Mouse (Mus musculus) megakaryocyte, embryonic 14.5 days (primary cell): Measurements from ENCODE around the gene As3mt. TPM values are rescaled to one million over a fixed set of nuclear protein-coding genes. Genes with fewer than 3 reads are reported as not detected.

Experiments
- H3K27me3 ChIP-seq: replicated peaks from 2 replicates; pipeline ENCODE3; 2012; ENCODE audit warnings: inconsistent platforms
- H3K36me3 ChIP-seq: replicated peaks from 2 replicates; pipeline ENCODE3; 2012; ENCODE audit warnings: low read length, inconsistent platforms, mixed read lengths
- H3K4me1 ChIP-seq: 2 replicates; pipeline ENCODE4 v1.6.1; 2012; ENCODE audit warnings: inconsistent platforms
- H3K4me3 ChIP-seq: replicated peaks from 2 replicates; pipeline ENCODE3; 2012; ENCODE audit warnings: moderate library complexity, mild to moderate bottlenecking, inconsistent platforms
- H3K9me3 ChIP-seq: 2 replicates; pipeline ENCODE4 v1.6.1; 2012; ENCODE audit warnings: inconsistent platforms
- FLI1 ChIP-seq: IDR thresholded peaks from 2 replicates; pipeline ENCODE4 v1.6.1; 2012; ENCODE audit warnings: low read length, inconsistent platforms, mixed read lengths
- GATA1 ChIP-seq: IDR thresholded peaks from 3 replicates; pipeline ENCODE4 v1.6.1; 2012; ENCODE audit warnings: mixed read lengths, low read length, inconsistent platforms, borderline replicate concordance
- polyA plus RNA-seq: library from polyadenylated mRNA; stranded (reverse); fragments of >175 nt; gene quantifications from 2 replicates; pipeline ENCODE4 v1.2.3, GENCODE M21; 2012; ENCODE audit warnings: low replicate concordance; ENCODE audit not compliant: insufficient read depth

As3mt gene
- polyA plus RNA-seq, 1 experiment: not detected

- Histone ChIP-seq H3K9me3 (no peaks in the 10 kb centered on the region), H3K4me1 (peaks cover 22% of the 10 kb centered on the region), H3K27me3 (peaks cover 64% of the 10 kb centered on the region), H3K36me3 (no peaks in the 10 kb centered on the region), H3K4me3 (peak overlapping the region; percentile 73)
- TF ChIP-seq FLI1: no peak
- no peak for TF ChIP-seq GATA1
Observed at GRCm38 (mm10) chr19:46670691-46671090, 36.6 kb upstream of the As3mt start.

DNA sequence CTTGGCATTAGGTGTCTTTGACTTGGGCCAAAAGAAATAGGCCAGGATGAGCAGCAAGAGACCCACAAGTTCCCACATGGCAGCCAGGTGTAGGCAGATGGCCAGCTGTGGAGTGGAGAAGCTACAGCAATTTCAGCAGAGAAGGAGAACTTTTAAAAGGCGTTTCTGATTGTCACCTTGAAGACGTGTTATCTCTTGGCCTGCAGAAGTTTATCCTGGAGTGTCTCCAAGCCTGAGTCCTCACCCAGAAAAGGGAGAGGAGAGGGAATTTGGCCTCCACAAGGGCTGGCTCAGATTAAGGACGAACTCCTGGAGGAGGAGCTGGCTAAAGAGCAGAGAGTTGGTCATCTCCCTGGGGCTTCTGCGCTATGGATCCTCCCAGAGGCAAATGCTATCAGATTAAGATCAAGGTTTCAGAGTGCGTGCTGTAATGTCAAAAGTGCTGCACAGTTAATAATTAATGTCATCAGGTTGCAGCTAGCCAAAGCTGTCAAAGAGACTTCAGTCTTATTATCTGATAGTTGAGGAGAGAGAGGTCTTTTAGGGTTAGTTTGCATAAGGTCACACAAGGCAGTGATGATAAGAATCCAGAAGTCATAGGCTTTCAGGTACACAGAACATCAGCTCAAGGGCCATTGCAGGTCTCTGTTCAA lies 34.4 kb upstream of the As3mt start, which contains the start of gene Cyp17a1:
Cyp17a1 (minus strand) TSS at position 407 of the 653 bp plus-strand sequence.
- no peaks in the 10 kb centered on the region for H3K9me3 ChIP-seq
- H3K36me3 ChIP-seq: no peaks in the 10 kb centered on the region
- H3K27me3 ChIP-seq: peaks cover 56% of the 10 kb centered on the region
- H3K4me1 ChIP-seq: peaks cover 26% of the 10 kb centered on the region
- H3K4me3 ChIP-seq: no peak within 1 kb of the TSS
- TF ChIP-seq GATA1 (no peak), FLI1 (no peak)

DNA sequence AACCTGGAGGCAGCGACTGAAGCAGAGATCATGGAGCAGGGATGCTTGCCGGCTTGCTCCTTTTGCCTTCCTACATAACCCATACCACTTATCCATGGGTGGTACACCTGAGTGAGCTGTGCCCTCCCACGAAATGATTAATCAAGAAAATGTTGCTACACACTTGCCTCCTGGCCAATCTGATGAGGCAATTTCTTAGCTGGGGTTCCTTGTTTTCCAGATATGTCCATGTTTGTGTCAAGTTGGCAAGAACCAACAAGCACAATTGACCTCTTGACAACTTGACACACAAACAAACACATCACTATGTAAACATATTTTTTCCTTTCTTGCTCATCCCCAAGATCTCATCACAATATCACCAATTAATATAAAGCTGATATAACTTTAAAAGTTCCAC lies 31.6 kb upstream of the As3mt start:
- TF ChIP-seq FLI1 (no peak), GATA1 (no peak)
- no peaks in the 10 kb centered on the region for H3K36me3 ChIP-seq
- H3K27me3 ChIP-seq: peaks cover 41% of the 10 kb centered on the region
- H3K9me3 ChIP-seq: no peaks in the 10 kb centered on the region
- H3K4me3 ChIP-seq: no peak overlapping the region
- peaks cover 33% of the 10 kb centered on the region for H3K4me1 ChIP-seq

- Histone ChIP-seq H3K27me3 (peaks cover 21% of the 10 kb centered on the region), H3K36me3 (no peaks in the 10 kb centered on the region), H3K4me3 (peak overlapping the region; percentile 70), H3K4me1 (peaks cover 41% of the 10 kb centered on the region), H3K9me3 (no peaks in the 10 kb centered on the region)
- TF ChIP-seq FLI1 (no peak), GATA1 (no peak)
Observed at GRCm38 (mm10) chr19:46679720-46680383, 27.4 kb upstream of the As3mt start.

DNA sequence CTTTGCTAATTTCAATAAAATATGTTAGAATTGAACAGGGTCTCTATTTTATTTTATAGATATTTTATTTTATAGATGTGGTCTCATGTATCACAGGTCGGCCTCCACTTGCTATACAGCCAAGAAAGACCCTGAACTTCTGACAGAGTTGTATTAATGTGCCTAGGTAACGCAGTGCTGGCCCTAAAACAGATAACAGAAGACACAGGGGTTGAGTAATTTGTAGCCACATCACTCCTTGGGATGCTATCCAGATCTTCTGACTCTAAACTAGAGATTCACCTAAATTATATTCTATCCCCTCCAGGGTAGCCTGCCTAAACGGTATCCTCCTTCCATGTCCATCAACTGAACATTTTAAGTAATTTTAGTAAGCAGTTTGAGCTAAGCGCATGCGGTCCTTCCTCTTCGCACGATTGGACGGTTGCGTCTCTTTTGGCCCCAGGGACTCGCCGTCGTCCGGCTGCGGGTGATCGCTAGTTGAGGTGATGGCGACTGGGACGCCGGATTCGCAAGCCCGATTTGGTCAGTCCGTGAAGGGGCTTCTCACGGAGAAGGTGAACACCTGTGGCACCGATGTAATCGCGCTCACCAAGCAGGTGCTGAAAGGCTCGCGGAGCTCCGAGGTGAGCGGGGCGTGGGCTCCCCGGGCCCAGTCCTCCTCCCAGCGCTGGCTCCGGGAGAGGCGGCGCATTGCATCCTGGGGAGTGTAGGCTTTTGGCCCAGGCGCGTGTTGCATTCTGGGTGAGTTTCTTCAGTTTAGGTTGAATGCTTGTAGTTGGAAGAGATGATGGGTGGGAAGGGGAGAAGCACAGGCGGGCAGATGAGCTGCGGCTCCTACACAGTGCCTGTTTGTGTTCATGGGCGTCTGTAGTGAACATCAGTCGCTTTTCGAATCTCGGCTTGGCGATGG lies 17.5 kb upstream of the As3mt start, which contains the start of gene Borcs7:
Borcs7 (plus strand) TSS at position 447 of the 913 bp plus-strand sequence.
- Histone ChIP-seq H3K27me3 (no peaks in the 10 kb centered on the region), H3K9me3 (no peaks in the 10 kb centered on the region)
- no peak for TF ChIP-seq FLI1
- TF ChIP-seq GATA1: no peak

GRCm38 (mm10) chr19:46690387-46690786 lies 16.9 kb upstream of the As3mt start:
- Histone ChIP-seq H3K4me3 (peak overlapping the region; percentile 97), H3K27me3 (no peaks in the 10 kb centered on the region)
- TF ChIP-seq FLI1 (no peak), GATA1 (no peak)

More for the DNA sequence above, 17.5 kb upstream of the As3mt start, which contains the start of gene Borcs7:
- Histone ChIP-seq H3K4me3 (peak within 1 kb of the TSS; percentile 97), H3K4me1 (peaks cover 39% of the 10 kb centered on the region), H3K36me3 (peaks cover 11% of the 10 kb centered on the region)

DNA sequence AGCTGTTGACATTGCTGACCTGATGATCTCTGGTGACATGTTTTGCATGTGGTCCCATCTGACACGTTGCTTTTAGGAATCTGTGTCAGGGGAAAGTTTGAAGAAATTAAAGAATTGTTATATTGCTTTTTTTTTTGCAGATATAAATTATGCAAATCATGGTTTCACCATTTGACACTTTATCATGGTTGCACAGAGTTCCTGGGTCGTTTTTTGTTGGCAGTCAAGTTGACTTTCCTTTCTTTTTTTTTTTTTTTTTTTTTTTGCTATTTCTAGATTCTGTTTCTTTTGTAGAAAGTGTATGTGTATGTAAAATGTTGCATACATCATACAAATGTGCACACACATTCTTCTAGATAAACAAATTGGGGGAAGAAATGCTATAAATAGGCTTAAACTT lies 16.2 kb upstream of the As3mt start:
- Histone ChIP-seq H3K36me3 (peaks cover 21% of the 10 kb centered on the region), H3K9me3 (peaks cover 4% of the 10 kb centered on the region), H3K27me3 (no peaks in the 10 kb centered on the region), H3K4me1 (peaks cover 39% of the 10 kb centered on the region), H3K4me3 (peak overlapping the region; percentile 97)
- TF ChIP-seq FLI1: no peak
- no peak for TF ChIP-seq GATA1

More at GRCm38 (mm10) chr19:46690387-46690786, 16.9 kb upstream of the As3mt start:
- H3K9me3 ChIP-seq: no peaks in the 10 kb centered on the region
- H3K4me1 ChIP-seq: peaks cover 39% of the 10 kb centered on the region
- H3K36me3 ChIP-seq: peaks cover 17% of the 10 kb centered on the region

DNA sequence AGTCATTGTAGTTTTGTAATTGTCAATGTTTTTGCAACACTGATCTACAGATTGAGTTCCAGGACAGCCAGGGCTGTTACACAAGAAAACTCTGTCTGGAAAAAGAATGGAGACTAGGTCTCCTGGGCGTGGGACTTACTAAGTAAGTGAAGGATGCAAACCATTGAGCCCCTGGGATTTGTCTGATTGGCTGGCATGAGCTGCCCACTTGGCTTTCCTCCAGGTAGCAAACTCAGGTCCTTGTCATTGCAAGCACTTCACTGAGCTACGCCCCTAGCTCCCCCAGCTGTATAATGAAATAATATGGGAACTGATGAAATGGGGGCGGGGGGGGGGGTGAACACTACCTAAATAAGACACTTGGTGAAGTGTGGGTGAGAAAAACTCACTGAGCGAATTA lies 14.1 kb upstream of the As3mt start:
- TF ChIP-seq GATA1 (no peak), FLI1 (no peak)
- peaks cover 42% of the 10 kb centered on the region for H3K4me1 ChIP-seq
- peak overlapping the region; percentile 38 for H3K4me3 ChIP-seq
- H3K9me3 ChIP-seq: peaks cover 11% of the 10 kb centered on the region
- peaks cover 32% of the 10 kb centered on the region for H3K36me3 ChIP-seq
- H3K27me3 ChIP-seq: peaks cover 2% of the 10 kb centered on the region

DNA sequence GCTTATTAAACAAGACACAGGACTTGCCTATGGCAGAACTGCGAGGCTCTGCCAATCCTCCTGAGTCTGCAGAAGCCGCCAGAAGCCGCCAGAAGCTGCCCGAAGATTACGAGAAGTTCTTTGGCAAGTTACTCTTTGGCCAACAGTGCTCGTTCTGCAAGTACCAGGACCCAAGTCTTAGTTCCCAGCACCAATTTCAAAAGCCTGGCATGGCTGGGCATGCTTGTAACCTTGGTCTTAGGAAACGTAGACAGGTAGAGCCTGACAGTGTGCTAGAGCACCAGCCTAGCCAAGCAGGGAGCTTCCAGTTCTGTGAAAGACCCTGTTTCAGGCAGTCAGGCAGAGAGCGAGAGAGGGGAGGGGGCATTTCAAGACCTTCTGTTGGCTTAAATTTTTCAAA lies 10.8 kb upstream of the As3mt start:
- Histone ChIP-seq H3K9me3 (peaks cover 11% of the 10 kb centered on the region), H3K36me3 (peaks cover 42% of the 10 kb centered on the region), H3K27me3 (peaks cover 2% of the 10 kb centered on the region), H3K4me1 (peaks cover 32% of the 10 kb centered on the region), H3K4me3 (no peak overlapping the region)
- TF ChIP-seq FLI1 (no peak), GATA1 (no peak)

GRCm38 (mm10) chr19:46696943-46697342 lies 10.3 kb upstream of the As3mt start:
- H3K4me1 ChIP-seq: peaks cover 27% of the 10 kb centered on the region
- H3K9me3 ChIP-seq: peaks cover 11% of the 10 kb centered on the region
- TF ChIP-seq FLI1 (no peak), GATA1 (no peak)
- H3K27me3 ChIP-seq: peaks cover 2% of the 10 kb centered on the region
- no peak overlapping the region for H3K4me3 ChIP-seq
- H3K36me3 ChIP-seq: peaks cover 44% of the 10 kb centered on the region
